In genomic region chr12:108997249-108997648, GRCm38 (mm10) we compare ENCODE assay signal across 19 mouse cellular contexts.
"Had no signal": no experiment of that assay in that cellular context is flagged by ENCODE, and none has a peak within 500 bp of the region (broad histone marks: within the 10 kb centered on the region; RNA-seq: fewer than 3 reads in every experiment).

No protein-coding gene starts in this region.

- H3K4me3 ChIP-seq: midbrain, embryonic 10.5 days; midbrain, embryonic 12.5 days; midbrain, embryonic 15.5 days; myocyte; neural tube, embryonic 13.5 days; neural tube, embryonic 15.5 days had no signal

- H3K4me1 ChIP-seq: midbrain, embryonic 12.5 days had no signal

- DNase-seq: lung, adult 18-20 months; lung, embryonic 14.5 days; lung, postnatal 10 days; lung, postnatal 4 days; retina, postnatal 1 day; right cerebral cortex, adult 18-20 months; right cerebral cortex, postnatal 25 days; right cerebral cortex, postnatal 4 days; spleen, adult 18-20 months; thymus, adult 18-20 months; thymus, postnatal 14 days; thymus, postnatal 36 days had no signal

- H3K9ac ChIP-seq: liver, embryonic 14.5 days; lung, embryonic 14.5 days; midbrain, embryonic 12.5 days; midbrain, embryonic 15.5 days; neural tube, embryonic 13.5 days; neural tube, embryonic 15.5 days had no signal

- H3K9me3 ChIP-seq: midbrain, embryonic 10.5 days; midbrain, embryonic 12.5 days; midbrain, embryonic 15.5 days; neural tube, embryonic 13.5 days; neural tube, embryonic 15.5 days had no signal

- ATAC-seq: midbrain, embryonic 15.5 days had no signal

- H3K36me3 ChIP-seq: midbrain, embryonic 10.5 days; midbrain, embryonic 12.5 days; midbrain, embryonic 15.5 days; neural tube, embryonic 13.5 days; neural tube, embryonic 15.5 days had no signal

- H3K27ac ChIP-seq: liver, embryonic 14.5 days; midbrain, embryonic 10.5 days; midbrain, embryonic 12.5 days; midbrain, embryonic 15.5 days; neural tube, embryonic 13.5 days; neural tube, embryonic 15.5 days had no signal

- H3K4me2 ChIP-seq: lung, embryonic 14.5 days; midbrain, embryonic 12.5 days; midbrain, embryonic 15.5 days; neural tube, embryonic 13.5 days; neural tube, embryonic 15.5 days had no signal

- H3K27me3 ChIP-seq: midbrain, embryonic 12.5 days; midbrain, embryonic 15.5 days; neural tube, embryonic 13.5 days had no signal
